ENCODE assay signal across 28 mouse cellular contexts in the genomic region with DNA sequence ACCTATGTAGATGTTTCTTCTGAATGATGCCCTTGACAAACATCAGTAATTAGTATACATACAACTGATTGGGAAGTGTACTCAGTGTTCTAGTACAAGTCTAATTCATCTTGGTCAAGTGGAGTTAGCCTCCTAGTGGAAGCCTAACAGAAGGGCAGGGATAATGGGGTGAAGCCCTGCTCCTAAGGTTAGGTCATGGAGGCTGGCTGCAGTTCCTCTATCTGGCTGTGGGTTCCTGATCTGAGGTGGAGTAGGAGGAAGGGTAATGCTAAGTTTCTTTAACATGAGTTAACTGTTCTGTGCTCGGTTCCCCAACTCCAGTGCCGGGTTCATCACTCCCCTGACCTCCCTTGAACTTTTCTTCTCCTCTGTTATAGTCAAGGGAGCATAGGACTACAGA.
DNase-seq lines count a peak whose midpoint lies in the region; ATAC-seq and TF ChIP-seq lines count a peak whose summit lies in the region.
"Had no signal": no experiment of that assay in that cellular context is flagged by ENCODE, and none has a peak within 500 bp of the region (broad histone marks: within the 10 kb centered on the region; RNA-seq: fewer than 3 reads in every experiment).

No protein-coding gene starts in this region.

- H3K27me3 ChIP-seq in heart, adult 2 months (ENCODE audit: control insufficient read depth, insufficient read depth, low read length) = no peaks in the 10 kb centered on the region; the same call in none of the 2 replicates
- no peaks in the 10 kb centered on the region for H3K27me3 ChIP-seq in heart, embryonic 11.5 days (ENCODE audit: control insufficient read depth, insufficient read depth, low read length)
- no peaks in the 10 kb centered on the region for H3K27me3 ChIP-seq in forebrain, embryonic 15.5 days
- H3K27me3 ChIP-seq: embryonic facial prominence, embryonic 12.5 days; embryonic facial prominence, embryonic 15.5 days had no signal

- no peak overlapping the region for H3K27ac ChIP-seq in heart, adult 2 months
- no peak overlapping the region for H3K27ac ChIP-seq in heart, embryonic 11.5 days (ENCODE audit: low read depth, low read length)
- no peak overlapping the region for H3K27ac ChIP-seq in forebrain, embryonic 15.5 days (replicated peaks)
- H3K27ac ChIP-seq: embryonic facial prominence, embryonic 12.5 days; embryonic facial prominence, embryonic 15.5 days; heart, embryonic 13.5 days; hindbrain, embryonic 14.5 days; hindbrain, postnatal 0 days had no signal

- no peaks in the 10 kb centered on the region for H3K9me3 ChIP-seq in heart, embryonic 11.5 days (replicated peaks; ENCODE audit: control insufficient read depth, low read length)
- no peaks in the 10 kb centered on the region for H3K9me3 ChIP-seq in forebrain, embryonic 15.5 days
- H3K9me3 ChIP-seq: embryonic facial prominence, embryonic 12.5 days; embryonic facial prominence, embryonic 15.5 days; G1E had no signal

- intact Hi-C loops in heart, adult 2 months (cut with DNase I) = no loop called here

- no peak overlapping the region for H3K4me2 ChIP-seq in heart, embryonic 11.5 days
- no peak overlapping the region for H3K4me2 ChIP-seq in forebrain, embryonic 15.5 days (replicated peaks)
- H3K4me2 ChIP-seq: embryonic facial prominence, embryonic 12.5 days; embryonic facial prominence, embryonic 15.5 days; heart, embryonic 13.5 days; hindbrain, embryonic 14.5 days had no signal

- no peak for DNase-seq in heart, adult 2 months
- peak; percentile 20 for DNase-seq in ES-CJ7 (ENCODE audit: low read depth, low spot score)
- peak; percentile 19 for DNase-seq in ZHBTc4 (ENCODE audit: low read depth, low spot score)
- DNase-seq in cerebellum, postnatal 4 days (ENCODE audit: low spot score in 2 of 2) = no peak
- no peak for DNase-seq in cerebellum, adult 11-12 months
- DNase-seq: adrenal gland, adult 2 months; adrenal gland, postnatal 14 days; cerebellum, adult 11 months; cerebellum, adult 8-10 months; cerebellum, postnatal 10 days; cerebellum, postnatal 36 days; gastrocnemius, postnatal 10 days; gastrocnemius, postnatal 36 days; heart, adult 11 months; heart, postnatal 14 days; heart, postnatal 4 days had no signal

- TF ChIP-seq EP300 in heart, adult 2 months (IDR thresholded peaks at IDR 0.05; ENCODE audit: insufficient read depth, low read depth, low read length) = no peak

- no peaks in the 10 kb centered on the region for H3K79me2 ChIP-seq in heart, adult 2 months (replicated peaks; ENCODE audit: control insufficient read depth, insufficient read depth, low read length)

- H3K9ac ChIP-seq in heart, adult 2 months (ENCODE audit: low read depth, low read length) = no peak overlapping the region
- no peak overlapping the region for H3K9ac ChIP-seq in heart, embryonic 11.5 days (ENCODE audit: low read depth, low read length)
- no peak overlapping the region for H3K9ac ChIP-seq in forebrain, embryonic 15.5 days (replicated peaks)
- H3K9ac ChIP-seq: embryonic facial prominence, embryonic 12.5 days; embryonic facial prominence, embryonic 15.5 days; heart, embryonic 13.5 days; hindbrain, embryonic 14.5 days had no signal

- TF ChIP-seq POLR2A in heart, adult 2 months (IDR thresholded peaks at IDR 0.05; ENCODE audit: insufficient read depth, low read depth, low read length) = no peak

- H3K4me3 ChIP-seq in heart, adult 2 months = no peak overlapping the region
- H3K4me3 ChIP-seq in heart, embryonic 11.5 days (ENCODE audit: low read depth, low read length) = no peak overlapping the region
- no peak overlapping the region for H3K4me3 ChIP-seq in forebrain, embryonic 15.5 days
- H3K4me3 ChIP-seq: embryonic facial prominence, embryonic 12.5 days; embryonic facial prominence, embryonic 15.5 days; heart, embryonic 13.5 days had no signal

- no peaks in the 10 kb centered on the region for H3K4me1 ChIP-seq in heart, adult 2 months (ENCODE audit: control insufficient read depth, insufficient read depth, low read length)
- H3K4me1 ChIP-seq in heart, embryonic 11.5 days (ENCODE audit: control insufficient read depth, insufficient read depth, low read length) = no peaks in the 10 kb centered on the region
- H3K4me1 ChIP-seq in forebrain, embryonic 15.5 days = peaks cover 39% of the 10 kb centered on the region
- H3K4me1 ChIP-seq: embryonic facial prominence, embryonic 12.5 days; embryonic facial prominence, embryonic 15.5 days; heart, embryonic 13.5 days had no signal

- 83% methylated on average over 2 of the region's 2 CpGs for WGBS in heart, adult 2 months
- WGBS in heart, embryonic 11.5 days (ENCODE audit: insufficient replicate concordance) = 73% methylated on average over 2 of the region's 2 CpGs
- 98% methylated on average over 2 of the region's 2 CpGs for WGBS in forebrain, embryonic 15.5 days

- 0 out of 2 replicates have a peak, but pooled peaks have one; percentile 8 for TF ChIP-seq CTCF in heart, adult 2 months (IDR thresholded peaks at IDR 0.05)

- no peak for ATAC-seq in heart, embryonic 11.5 days (replicated peaks; ENCODE audit: insufficient number of reproducible peaks, low FRiP score, low TSS enrichment)
- ATAC-seq in megakaryocyte progenitor cell, adult 5-6 weeks (replicated peaks; ENCODE audit: poor library complexity) = peak; percentile 48; the same call in 1 of the 2 replicates
- no peak for ATAC-seq in forebrain, embryonic 15.5 days (replicated peaks)
- ATAC-seq: forebrain, embryonic 14.5 days; hindbrain, postnatal 0 days; inflammation-experienced regulatory T-cells, adult 6 months; intestine, embryonic 16.5 days had no signal

- no peaks in the 10 kb centered on the region for H3K36me3 ChIP-seq in heart, adult 2 months (ENCODE audit: control insufficient read depth, insufficient read depth, low read length)
- no peaks in the 10 kb centered on the region for H3K36me3 ChIP-seq in heart, embryonic 11.5 days (ENCODE audit: control insufficient read depth, insufficient read depth, low read length)
- H3K36me3 ChIP-seq in forebrain, embryonic 15.5 days = no peaks in the 10 kb centered on the region
- H3K36me3 ChIP-seq: embryonic facial prominence, embryonic 12.5 days; embryonic facial prominence, embryonic 15.5 days; G1E; heart, embryonic 13.5 days had no signal

Comparison
In these comparisons a context has a peak if more than half of its experiments do, and no peak if none do; other contexts are left out.
1. DNase-seq: peak in ES-CJ7 (single experiment) and ZHBTc4 (single experiment); none in heart, adult 2 months (0 of 2), cerebellum, postnatal 4 days (0 of 2) and cerebellum, adult 11-12 months (single experiment).